Mouse (Mus musculus): Measurements from ENCODE around the gene Sirt5.

- no peak for TF ChIP-seq EP300 (IDR thresholded peaks at IDR 0.05; ENCODE audit: low read depth)
- peak; percentile 49 for TF ChIP-seq CTCF (IDR thresholded peaks at IDR 0.05; ENCODE audit: low read depth)
These were observed 32.7 kb upstream of the Sirt5 start for GRCm38 (mm10) chr13:43332591-43332990.
